Mouse (Mus musculus): ENCODE data around the gene Lcor.

DNA sequence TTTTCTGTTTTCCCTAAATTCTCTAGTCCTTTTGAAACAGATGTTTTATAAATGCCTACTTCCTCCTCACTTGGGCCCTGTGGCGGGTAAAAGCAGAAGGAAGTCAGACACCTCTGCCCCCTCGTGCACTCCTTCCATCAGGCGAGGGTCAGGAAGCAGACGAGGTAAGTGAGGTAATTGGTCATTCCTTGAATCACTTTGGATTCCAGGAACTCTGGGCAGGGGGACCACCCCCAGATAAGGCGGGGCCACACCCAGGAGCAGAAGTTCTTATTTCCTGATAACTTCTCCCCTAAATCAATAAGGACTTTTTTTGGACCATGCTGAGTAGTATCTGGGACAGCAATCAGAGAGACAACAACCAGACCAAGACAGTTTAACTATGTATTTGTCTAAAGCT, 36.7 kb upstream of the Lcor start:
- TF ChIP-seq POLR2A (IDR thresholded peaks at IDR 0.05; ENCODE audit: low read depth, low read length) (no peak), CTCF (conservative IDR thresholded peaks at IDR 0.05; ENCODE audit: insufficient read depth, insufficient read length, low read depth, low read length) (no peak)
